Mouse (Mus musculus): Measurements from ENCODE around the gene Thap12.

- TF ChIP-seq CTCF (IDR thresholded peaks at IDR 0.05; ENCODE audit: extremely low read depth, insufficient read depth, insufficient read length, insufficient replicate concordance) (peak; percentile 56; the same call in 1 of the 2 replicates), POLR2A (IDR thresholded peaks at IDR 0.05; ENCODE audit: low read depth, low read length) (peak; percentile 77)
Observed at GRCm38 (mm10) chr7:98702283-98703240, at the start of gene Thap12.

Data from spleen, adult 2 months (tissue).